Mouse (Mus musculus) T-helper 2 cell (primary cell): Measurements from ENCODE around the gene Gm4724.
"Not testable (repeated sequence)": the region's sequence is repeated elsewhere in the genome, so short reads cannot be mapped to it uniquely, and the experiment has no call there.

ENCODE experiments used
- in situ Hi-C: fragments of 300-600 bp; cut with MboI, MseI; formaldehyde crosslinking; loops from one replicate; pipeline ENCODE4 v1.15.1; 2025; ENCODE audit warnings: high pct_unique_total_duplicates

The Gm4724 gene

DNA sequence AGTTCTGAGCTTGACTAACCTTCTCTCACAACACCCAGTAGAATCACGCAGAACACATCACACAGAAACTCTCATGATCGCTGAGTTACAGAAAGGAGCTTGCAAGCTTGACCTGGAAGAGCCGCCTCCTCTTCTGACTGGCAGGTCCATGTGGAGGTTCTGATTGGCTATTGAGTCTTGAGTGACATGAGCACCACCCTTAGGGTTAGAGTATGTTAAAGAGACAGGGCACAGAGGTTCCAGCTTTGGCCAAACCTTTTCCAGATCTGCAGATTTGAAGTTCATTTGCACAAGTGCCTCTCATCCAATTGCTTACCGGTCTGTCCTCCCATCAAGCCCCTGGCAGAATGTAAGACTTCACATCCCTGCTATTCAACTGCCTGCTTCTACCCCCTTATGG, at the start of gene Gm4724:
Gene Gm4724, minus strand, starts transcription at position 101 of the 400 bp plus-strand sequence.
- in situ Hi-C loops = not testable (repeated sequence)

- in situ Hi-C loops = not testable (repeated sequence)
These were observed 34.1 kb upstream of the Gm4724 start, which contains the start of gene Zfp965 for GRCm38 (mm10) chr2:175469685-175470084. Zfp965 (plus strand) TSS chr2:175469985.
